Mouse (Mus musculus) spleen, postnatal 10 days (tissue): ENCODE results near the gene Aldh3b1.
A peak's percentile ranks its signal among the peaks of the same experiment; 100 is the strongest.

Experiments
- DNase-seq, 2 experiments: peaks; one replicate each; pipeline ENCODE4 v3.0.0; 2021 to 2022; ENCODE audit warnings: low spot score in 2 of 2

Aldh3b1 gene

DNA sequence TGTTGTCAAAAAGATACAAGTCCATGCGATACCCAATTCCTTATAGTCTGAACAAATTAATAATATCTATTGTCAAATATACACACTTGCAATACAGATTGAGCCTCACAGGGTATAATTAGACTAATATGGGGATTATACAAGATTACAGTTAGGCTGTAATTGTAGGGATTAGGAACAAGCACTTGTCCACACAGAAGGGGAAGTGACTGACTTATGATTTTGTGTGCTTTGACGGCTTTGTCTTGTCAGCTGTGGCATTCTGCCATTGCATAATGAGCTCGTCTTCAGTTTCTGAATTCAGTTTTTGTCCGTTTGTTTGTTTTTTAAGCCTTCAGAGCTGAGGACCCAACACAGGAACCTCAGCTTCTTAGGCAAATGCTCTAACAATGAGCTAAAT lies 47.4 kb downstream of the Aldh3b1 start:
- DNase-seq = no peak

DNA sequence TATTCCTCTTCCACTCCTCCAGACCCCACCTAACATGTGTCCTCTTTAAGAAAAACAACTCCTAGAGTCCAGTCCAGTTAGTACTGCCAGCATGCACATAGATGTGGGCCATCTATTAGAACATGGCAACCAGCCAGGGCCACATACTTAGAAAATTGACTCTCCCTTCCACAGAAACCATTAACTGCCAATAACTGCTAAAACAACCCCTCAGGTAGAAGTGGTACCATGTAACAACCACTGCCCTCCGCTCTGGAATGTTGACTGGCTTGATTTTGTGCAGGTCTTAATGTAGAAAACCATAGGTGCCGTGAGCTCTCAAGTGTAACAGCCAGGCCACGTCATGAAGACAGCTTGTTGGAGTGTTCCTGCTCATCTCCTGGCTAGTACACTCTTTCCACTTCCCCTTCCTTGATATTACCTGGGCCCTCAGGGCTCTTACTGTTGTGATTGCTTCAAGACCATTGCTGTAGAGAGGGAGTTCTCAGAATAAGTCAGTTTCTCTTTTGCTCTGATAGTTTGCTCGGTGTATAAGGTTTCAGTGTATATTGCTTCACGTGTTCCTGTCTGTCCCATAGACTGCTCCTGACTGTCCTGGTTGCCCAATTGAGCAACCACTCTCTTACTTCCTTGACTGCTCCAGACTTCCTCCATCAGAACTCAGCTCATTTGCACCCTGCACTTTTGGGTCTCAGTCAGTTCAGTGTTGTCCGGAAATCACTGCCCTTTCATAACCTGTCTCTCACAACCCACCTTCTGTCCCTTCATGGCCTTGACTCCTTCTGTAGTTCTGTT lies 49.4 kb downstream of the Aldh3b1 start:
- DNase-seq = no peak

DNA sequence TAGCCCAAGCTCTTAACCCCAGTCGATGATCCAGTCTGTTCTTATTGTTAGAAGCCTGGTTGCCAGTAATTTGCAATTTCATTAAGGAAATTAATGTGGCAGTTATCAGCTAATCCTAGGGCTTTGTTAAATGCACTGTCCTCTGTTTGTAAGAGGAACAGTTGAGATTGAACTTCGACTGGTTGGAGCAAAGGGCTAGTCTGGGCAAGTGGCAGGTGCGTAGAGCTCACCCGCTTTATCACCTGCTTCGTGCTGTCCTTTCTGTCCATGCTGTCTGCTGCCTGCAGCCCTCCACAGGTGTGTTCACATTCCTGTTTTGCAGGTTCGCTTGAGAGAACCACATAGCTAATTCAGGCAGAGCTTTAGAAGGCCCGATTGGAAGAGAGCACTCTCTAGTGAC lies 54.6 kb downstream of the Aldh3b1 start:
- DNase-seq = no peak

DNA sequence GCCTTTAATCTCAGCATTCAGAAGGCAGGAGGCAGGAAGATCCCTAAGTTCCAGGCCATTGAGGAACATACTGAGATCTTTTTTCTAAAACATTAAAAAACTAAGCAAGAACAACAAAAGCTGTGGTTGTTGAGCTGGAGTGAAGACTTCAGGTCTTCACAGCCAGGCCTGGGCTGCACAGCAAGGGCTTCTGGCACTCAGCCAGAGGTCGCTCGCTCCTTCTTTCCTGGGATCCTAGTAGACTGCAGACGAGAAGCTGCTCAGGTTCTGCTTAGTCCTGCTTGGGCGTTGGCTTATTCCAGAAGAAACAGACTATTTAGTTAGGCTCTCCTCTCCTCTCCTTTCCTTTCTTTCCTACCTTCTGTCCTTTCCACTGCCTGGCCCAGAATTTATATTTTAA lies 57.2 kb downstream of the Aldh3b1 start:
- DNase-seq = no peak

DNA sequence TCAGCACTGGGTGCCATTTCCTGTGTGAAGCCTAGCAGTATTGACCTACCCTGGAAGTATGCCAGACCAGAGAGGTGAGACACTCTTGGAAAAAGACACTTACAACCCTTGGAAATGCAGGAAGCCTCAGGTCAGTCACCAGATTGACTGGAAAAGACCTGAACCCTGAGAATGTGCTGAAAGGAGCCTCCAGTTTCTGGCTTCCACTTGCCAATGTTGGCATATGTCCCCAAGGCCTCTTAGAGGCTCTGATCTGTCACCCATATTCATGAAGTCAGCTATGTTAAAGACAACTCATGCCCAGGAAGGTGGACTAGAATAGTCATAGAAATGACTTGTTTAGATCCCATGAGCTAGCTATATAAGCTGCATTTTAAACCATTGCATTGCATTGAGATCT lies 58.1 kb downstream of the Aldh3b1 start:
- no peak for DNase-seq

DNA sequence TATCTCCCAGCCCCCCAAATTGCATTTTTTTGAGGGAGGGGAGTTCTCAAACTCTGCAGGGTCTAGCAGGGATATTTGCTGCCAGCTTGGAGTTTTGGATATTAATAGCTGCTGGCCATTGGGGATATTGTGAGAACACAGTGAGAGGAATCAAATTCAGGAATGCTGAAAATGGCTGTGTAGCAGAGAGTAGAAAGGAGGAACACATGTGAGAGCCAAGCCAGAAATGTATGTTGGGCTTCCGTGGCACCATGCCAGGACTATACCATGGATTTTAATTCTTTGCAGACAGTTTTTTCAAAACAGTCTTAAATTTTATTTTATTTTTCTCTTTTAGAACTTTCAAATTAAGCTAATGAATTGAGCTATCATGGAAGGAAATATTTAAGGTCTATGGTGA lies 61.3 kb downstream of the Aldh3b1 start:
- no peak for DNase-seq

DNA sequence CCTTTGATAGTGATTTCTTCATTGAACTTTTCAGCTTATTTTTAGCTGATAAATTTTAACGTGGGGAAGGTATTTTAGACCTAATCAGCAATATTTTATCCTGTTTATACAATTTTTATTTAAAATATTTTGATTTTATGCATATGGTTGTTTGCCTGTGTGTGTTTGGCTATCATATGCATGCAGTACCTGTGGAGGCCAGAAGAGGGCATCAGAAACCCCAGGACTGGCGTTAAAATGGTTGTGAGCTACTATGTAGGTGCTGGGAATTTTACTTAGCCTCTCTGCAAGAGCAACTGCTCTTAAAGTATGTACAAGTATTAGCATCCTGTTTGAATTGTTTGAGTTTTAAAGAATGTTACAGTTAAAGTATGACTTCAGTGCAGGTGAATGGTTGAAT lies 64.6 kb downstream of the Aldh3b1 start:
- DNase-seq = peak in 1 of 2 experiments; percentile 36
